Mouse (Mus musculus): ENCODE results near the gene Acadl. TPM values are rescaled to one million over a fixed set of nuclear protein-coding genes. Genes with fewer than 3 reads are reported as not detected.

The Acadl gene
- total RNA-seq, 2 experiments from 2014 or later = 27.5 to 27.7 TPM

DNA sequence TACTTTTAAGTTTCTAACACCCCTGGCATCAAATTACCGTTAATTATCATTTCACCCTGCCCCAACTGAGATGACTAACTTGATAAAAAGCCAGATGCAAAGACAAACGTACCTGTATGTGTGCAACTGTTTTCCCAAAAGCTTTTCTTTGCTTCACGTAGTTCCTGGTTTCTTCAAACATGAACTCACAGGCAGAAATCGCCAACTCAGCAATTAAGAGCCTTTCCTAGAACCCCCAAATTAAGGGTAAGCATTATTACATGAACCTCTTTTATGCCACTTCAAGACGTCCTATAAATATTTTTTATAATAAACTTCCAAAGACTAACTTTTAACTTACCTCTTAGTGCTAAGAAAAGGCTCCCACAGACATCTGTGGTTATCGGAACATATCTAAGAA lies 21.6 kb downstream of the Acadl start:
- intact Hi-C loops (cut with DNase I) = no loop called here

DNA sequence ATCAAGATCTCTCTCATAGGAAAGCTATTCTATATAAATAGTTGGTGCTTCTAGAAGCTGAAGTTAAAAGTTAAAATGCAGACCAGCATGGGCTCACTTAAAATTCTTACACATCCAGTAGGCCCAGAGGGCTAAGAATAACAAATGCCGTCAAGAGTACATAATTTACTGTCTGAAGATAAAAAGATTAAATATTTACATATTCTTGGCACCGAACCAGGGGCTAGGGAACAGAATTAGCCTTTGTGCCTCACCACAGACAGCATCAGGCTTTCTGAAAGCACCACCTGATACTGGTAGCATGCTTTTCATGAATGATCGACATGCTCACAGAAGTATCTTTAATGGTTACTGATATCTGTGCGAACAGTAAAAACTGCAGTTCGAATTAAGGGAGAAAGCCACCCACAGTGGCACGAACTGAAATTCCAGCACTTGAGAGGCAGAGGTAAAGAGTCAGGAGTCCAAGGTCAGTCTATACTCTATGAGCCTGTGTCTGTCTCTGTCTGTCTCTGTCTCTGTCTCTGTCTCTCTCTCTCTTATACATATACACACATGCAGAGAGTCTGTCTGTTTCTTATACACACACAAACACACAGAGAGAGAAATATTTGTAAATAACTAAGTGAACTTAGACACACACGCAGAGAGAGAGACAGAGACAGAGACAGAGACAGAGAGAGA lies 23.2 kb downstream of the Acadl start:
- DNase-seq (ENCODE audit: low spot score in 2 of 2) = no peak
- intact Hi-C loops (cut with DNase I) = loop anchor here (10.0 kb wide), 1 partner anchor 165 kb away; no protein-coding TSS in a partner anchor

More for the DNA sequence above, 21.6 kb downstream of the Acadl start:
- no peak for DNase-seq (ENCODE audit: low spot score in 2 of 2)

- DNase-seq (ENCODE audit: low spot score in 2 of 2) = no peak
- intact Hi-C loops (cut with DNase I) = loop anchor here (10.0 kb wide), 1 partner anchor 164 kb away; no protein-coding TSS in a partner anchor
Observed at GRCm38 (mm10) chr1:66839135-66839534, 23.9 kb downstream of the Acadl start.

GRCm38 (mm10) chr1:66838184-66839042 lies 24.7 kb downstream of the Acadl start:
- DNase-seq (ENCODE audit: low spot score in 2 of 2) = peak; percentile 71 to 81
- intact Hi-C loops (cut with DNase I) = loop anchor here (10.0 kb wide), 1 partner anchor 164 kb away; no protein-coding TSS in a partner anchor

DNA sequence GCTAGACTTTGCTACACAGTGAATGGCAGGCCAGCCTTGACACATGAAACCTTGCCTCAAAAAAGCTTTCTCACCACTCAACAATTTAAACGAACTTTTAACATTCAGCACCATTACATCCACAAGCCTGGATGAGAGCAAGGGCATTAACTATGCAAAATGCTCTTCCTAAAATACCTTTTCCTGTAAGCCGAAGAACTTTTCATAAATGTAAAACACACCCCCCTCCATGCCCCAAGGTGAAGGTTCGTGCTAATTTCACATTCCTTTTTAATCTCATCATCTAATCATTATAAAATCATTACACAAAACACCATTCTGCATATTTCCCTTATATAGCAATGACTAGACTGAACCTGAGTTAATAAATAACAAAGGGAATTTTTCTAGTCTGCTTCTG lies 25.9 kb downstream of the Acadl start:
- DNase-seq (ENCODE audit: low spot score in 2 of 2) = no peak
- intact Hi-C loops (cut with DNase I) = loop anchor here (10.0 kb wide), 1 partner anchor 162 kb away; no protein-coding TSS in a partner anchor

DNA sequence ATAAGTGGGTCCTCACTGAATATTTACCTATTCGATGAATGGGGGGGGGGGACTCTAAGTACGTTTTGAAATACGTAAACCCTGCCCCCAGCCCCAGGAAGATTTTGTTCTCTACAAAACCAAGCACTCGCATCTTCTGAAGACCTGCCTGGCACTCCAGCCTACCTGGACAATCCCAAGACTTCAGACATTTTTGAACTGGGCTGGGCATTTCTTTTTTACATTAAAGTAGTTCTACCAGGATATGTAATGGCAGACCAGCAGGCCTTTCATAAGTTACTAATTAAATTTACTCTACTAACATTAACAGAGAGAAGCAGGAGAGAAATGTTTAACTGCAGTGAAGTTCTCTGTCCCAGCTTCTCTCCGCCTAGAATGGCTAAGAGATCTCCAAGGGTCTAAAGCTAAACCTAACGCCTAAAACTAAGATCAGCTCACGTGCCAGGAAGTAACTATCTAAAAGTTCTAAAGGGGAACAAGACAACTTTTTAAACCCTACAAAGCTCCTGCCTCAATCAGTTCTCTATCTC lies 30.4 kb downstream of the Acadl start:
- intact Hi-C loops (cut with DNase I) = loop anchor here (10.0 kb wide), 1 partner anchor 158 kb away; no protein-coding TSS in a partner anchor
- no peak for DNase-seq (ENCODE audit: low spot score in 2 of 2)

DNA sequence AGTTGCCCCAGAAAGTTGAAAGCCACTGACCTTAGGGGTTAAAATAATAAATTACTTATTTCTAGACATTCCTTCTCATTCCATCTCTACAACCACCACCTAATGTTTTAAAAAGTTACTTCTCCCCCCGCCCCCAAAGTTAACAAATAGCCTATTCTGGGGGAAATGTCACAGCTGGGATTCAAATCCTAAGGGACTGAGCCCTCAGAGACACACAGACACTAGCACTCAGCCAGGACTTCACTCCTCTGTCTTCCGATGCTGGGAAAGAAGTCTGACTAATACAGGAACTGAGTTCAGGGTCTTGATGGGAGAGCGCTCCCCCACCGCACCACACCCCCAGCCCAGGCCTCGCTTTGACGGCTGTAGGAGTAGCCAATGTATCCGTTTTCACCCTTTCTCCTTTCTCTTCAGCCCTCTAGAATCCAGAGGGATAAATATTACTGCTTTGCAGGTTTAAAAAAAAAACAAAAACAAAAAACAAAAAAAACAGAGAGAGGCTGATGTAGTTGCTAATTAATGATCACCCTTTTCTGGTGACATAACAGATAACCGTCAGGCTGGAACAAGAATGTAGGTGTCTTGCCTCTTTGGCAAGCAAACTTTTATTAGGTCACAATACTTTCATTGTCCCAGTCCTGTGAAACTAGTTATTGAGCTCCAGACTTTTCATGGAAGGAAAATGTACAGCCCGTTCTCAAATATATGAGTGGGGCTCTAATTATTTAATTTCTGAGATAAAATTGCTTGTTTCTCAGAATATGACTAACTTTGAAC lies 31.1 kb downstream of the Acadl start:
- intact Hi-C loops (cut with DNase I) = loop anchor here (10.0 kb wide), 1 partner anchor 157 kb away; no protein-coding TSS in a partner anchor

GRCm38 (mm10) chr1:66829400-66830080 lies 33.5 kb downstream of the Acadl start:
- intact Hi-C loops (cut with DNase I) = loop anchor here (10.0 kb wide), 1 partner anchor 155 kb away; no protein-coding TSS in a partner anchor
- no peak for DNase-seq (ENCODE audit: low spot score in 2 of 2)

More for the DNA sequence above, 31.1 kb downstream of the Acadl start:
- DNase-seq (ENCODE audit: low spot score in 2 of 2) = no peak

- intact Hi-C loops (cut with DNase I) = no loop called here
- no peak for DNase-seq (ENCODE audit: low spot score in 2 of 2)
Observed at GRCm38 (mm10) chr1:66821966-66822365, 41.1 kb downstream of the Acadl start.

GRCm38 (mm10) chr1:66820241-66820640 lies 42.8 kb downstream of the Acadl start:
- intact Hi-C loops (cut with DNase I) = no loop called here
- DNase-seq (ENCODE audit: low spot score in 2 of 2) = no peak

DNA sequence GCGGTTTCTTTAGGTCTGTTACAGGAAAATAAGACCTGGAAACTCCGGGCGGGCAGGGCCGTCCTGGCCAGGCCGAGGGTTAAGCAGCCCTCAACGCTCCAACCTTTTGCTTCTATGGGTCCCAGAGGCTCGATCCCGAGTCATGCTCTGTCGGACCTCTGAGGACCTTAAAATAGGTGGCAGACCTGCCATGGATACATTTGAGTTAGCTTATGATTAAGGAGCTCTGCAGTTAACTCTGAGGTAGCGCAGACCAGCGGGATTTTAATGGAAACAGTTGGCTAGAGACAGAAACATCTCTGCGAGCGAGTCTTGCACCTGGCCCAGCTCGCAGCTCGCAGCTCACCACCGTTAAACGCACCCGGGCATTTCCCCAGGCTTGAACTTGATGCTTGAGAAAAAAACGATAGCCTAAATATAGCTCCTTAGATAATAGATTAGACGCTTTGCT lies 45.2 kb downstream of the Acadl start:
- DNase-seq (ENCODE audit: low spot score in 2 of 2) = no peak
- intact Hi-C loops (cut with DNase I) = loop anchor here (5.0 kb wide), 1 partner anchor 116 kb away; the partner anchor contains the start of gene Rpe

DNA sequence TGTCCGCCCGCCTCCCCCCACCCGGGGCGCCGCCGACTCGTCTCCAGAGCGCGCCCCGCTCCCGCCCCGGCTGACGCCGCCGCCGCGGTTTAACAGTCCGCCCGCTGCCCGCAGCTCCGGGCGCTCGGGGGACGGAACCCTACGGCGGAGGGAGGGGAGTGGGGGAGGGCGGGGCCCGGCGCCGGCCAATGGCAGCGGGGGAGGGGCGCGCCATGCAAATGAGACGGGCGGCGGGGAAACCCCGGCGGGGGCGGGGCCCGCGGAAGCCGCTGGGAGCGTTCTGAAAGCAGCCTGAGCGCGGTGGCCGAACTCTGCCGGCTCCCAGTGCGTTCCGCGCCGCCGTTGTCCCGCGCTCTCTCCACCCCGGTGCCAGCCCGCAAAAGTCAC lies 45.6 kb downstream of the Acadl start, which contains the start of gene Kansl1l:
Kansl1l (minus strand) TSS at position 110 of the 387 bp plus-strand sequence.
- peak; percentile 95 to 97 for DNase-seq (ENCODE audit: low spot score in 2 of 2)
- intact Hi-C loops (cut with DNase I) = loop anchor here (5.0 kb wide), 1 partner anchor 115 kb away; the partner anchor contains the start of gene Rpe

GRCm38 (mm10) chr1:66816837-66817452 lies 46.1 kb downstream of the Acadl start:
- DNase-seq (ENCODE audit: low spot score in 2 of 2) = peak; percentile 93 to 95
- intact Hi-C loops (cut with DNase I) = loop anchor here (5.0 kb wide), 1 partner anchor 115 kb away; the partner anchor contains the start of gene Rpe

DNA sequence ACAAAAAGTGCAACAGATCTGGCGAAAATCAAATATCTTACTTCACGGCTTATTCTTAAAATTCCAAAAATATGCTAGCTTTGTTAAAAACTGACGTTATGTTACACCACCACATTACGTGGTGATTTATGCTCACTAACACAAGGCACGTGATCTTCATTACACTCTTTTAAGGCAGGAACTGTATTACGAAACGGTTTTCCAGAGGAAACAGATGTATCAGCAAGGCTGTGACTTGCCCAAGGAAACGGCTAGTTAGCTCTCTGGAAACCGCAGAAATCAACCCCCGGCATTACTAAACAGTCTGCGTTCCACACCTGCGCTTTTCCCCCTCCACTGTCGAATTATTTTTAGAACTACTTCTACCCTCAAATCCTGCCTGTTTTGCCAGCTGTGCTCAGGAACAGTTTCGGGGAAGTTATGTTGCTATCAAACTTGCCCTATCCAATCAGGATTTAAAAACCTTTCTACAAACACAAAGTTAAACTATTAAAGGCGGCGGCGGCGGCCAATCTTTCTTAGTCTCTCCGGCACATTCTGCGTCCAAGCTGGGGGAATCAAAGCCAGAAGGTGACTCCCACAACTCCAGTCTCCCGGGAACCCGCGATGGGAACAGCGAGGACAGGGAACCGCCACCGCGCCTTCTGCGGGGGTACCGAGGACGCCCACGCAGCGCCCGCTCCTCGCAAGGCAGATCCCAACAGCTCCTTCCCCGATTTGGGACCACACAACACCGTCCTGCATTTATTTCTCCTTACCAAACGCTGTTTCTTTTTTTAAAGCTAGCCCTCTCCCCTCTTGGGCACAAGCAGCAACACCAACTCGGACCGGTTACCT lies 46.9 kb downstream of the Acadl start:
- intact Hi-C loops (cut with DNase I) = loop anchor here (5.0 kb wide), 1 partner anchor 114 kb away; the partner anchor contains the start of gene Rpe

GRCm38 (mm10) chr1:66814756-66815155 lies 48.3 kb downstream of the Acadl start:
- intact Hi-C loops (cut with DNase I) = loop anchor here (5.0 kb wide), 1 partner anchor 112 kb away; the partner anchor contains the start of gene Rpe
- DNase-seq (ENCODE audit: low spot score in 2 of 2) = no peak

More for the DNA sequence above, 46.9 kb downstream of the Acadl start:
- DNase-seq (ENCODE audit: low spot score in 2 of 2) = peak; percentile 72 to 76

DNA sequence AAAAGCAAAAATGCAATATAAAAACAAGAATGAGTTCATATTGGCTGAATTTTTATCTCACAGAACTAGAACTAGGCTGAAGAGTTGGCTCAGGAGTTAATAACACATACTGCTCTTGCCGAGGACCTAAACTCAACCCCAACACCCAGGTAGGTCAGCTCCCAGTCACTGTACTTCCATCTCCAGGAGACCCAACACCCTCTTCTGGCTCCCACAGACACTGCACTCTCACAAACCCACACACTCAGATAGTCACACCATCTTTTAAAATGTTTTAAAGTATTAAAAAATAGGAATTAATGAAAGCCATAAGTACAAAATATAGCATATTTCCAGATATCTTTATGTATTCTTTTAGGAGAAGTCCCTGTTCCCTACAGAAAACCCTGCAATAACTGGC lies 49.9 kb downstream of the Acadl start:
- intact Hi-C loops (cut with DNase I) = no loop called here
- DNase-seq (ENCODE audit: low spot score in 2 of 2) = no peak

GRCm38 (mm10) chr1:66806821-66807220 lies 56.3 kb downstream of the Acadl start:
- peak in 1 of 2 experiments; percentile 22 for DNase-seq (ENCODE audit: low spot score in 2 of 2)
- intact Hi-C loops (cut with DNase I) = no loop called here
